Mouse (Mus musculus) lung, embryonic 14.5 days (tissue): ENCODE data around the gene Mocs1. TPM values are rescaled to one million over a fixed set of nuclear protein-coding genes. Genes with fewer than 3 reads are reported as not detected.

Experiments used
- ATAC-seq: fragments of 200-750 bp; cut with Nextera tagmentation; 2 replicates; pipeline ENCODE4 v1.8.0; 2017; ENCODE audit warnings: mild to moderate bottlenecking, moderate TSS enrichment, moderate library complexity; ENCODE audit not compliant: insufficient read depth
- DNase-seq: peaks from one replicate; pipeline ENCODE4 v3.0.0-alpha.2; 2015
- H3K27ac ChIP-seq: fragments of 300-500 bp; sonication (generic); 2 replicates; pipeline ENCODE4 v1.5.1; 2014; ENCODE audit warnings: low read depth, mild to moderate bottlenecking, moderate library complexity
- H3K27me3 ChIP-seq: fragments of 300-500 bp; sonication (generic); 2 replicates; pipeline ENCODE4 v1.6.1; 2014; ENCODE audit warnings: low read length, control low read depth; ENCODE audit not compliant: insufficient read depth
- H3K36me3 ChIP-seq: fragments of 300-500 bp; sonication (generic); 2 replicates; pipeline ENCODE4 v1.6.1; 2014; ENCODE audit warnings: control low read depth; ENCODE audit not compliant: insufficient read depth
- H3K4me1 ChIP-seq: fragments of 300-500 bp; sonication (generic); 2 replicates; pipeline ENCODE4 v1.6.1; 2014; ENCODE audit warnings: antibody characterized with exemption, control low read depth; ENCODE audit not compliant: insufficient read depth
- H3K4me2 ChIP-seq: fragments of 300-500 bp; sonication (generic); 2 replicates; pipeline ENCODE4 v1.6.1; 2014; ENCODE audit warnings: mild to moderate bottlenecking
- H3K4me3 ChIP-seq: fragments of 300-500 bp; sonication (generic); 2 replicates; pipeline ENCODE4 v1.5.1; 2014; ENCODE audit warnings: low read depth, low read length
- H3K9ac ChIP-seq: fragments of 300-500 bp; sonication (generic); 2 replicates; pipeline ENCODE4 v1.6.1; 2014
- H3K9me3 ChIP-seq: fragments of 300-500 bp; sonication (generic); 2 replicates; pipeline ENCODE4 v1.6.1; 2016; ENCODE audit warnings: low read depth, low read length, control low read depth
- CTCF ChIP-seq: IDR thresholded peaks from 2 replicates; pipeline ENCODE4 v1.5.1; 2016; ENCODE audit warnings: antibody characterized with exemption, low read depth
- WGBS: fragments of 180-500 bp; shearing (Covaris S2); extraction: QIAGEN DNeasy Blood & Tissue Kit; methylation state at CpG from one replicate; pipeline ENCODE4 v1.1.7; 2014; 5-methylcytosine and 5-hydroxymethylcytosine counted together
- polyA plus RNA-seq: library from polyadenylated mRNA; unstranded; fragments of >200 nt; fragmentation: Nextera tagmentation; extraction: Ambion mirVana; gene quantifications from 2 replicates; pipeline ENCODE4 v1.2.1, GENCODE M21; 2014

The Mocs1 gene
- polyA plus RNA-seq, 1 experiment from 2014 or later = 8.0 TPM

- no peak for ATAC-seq
- Histone ChIP-seq H3K9ac (no peak overlapping the region), H3K4me1 (no peaks in the 10 kb centered on the region), H3K36me3 (peaks cover 76% of the 10 kb centered on the region), H3K27me3 (no peaks in the 10 kb centered on the region), H3K9me3 (no peaks in the 10 kb centered on the region), H3K4me2 (no peak overlapping the region), H3K27ac (no peak overlapping the region), H3K4me3 (no peak overlapping the region)
- 76% methylated on average over 4 of the region's 4 CpGs for WGBS
- no peak for DNase-seq
- no peak for TF ChIP-seq CTCF
Observed at GRCm38 (mm10) chr17:49456334-49456733, 28.2 kb downstream of the Mocs1 start.

DNA sequence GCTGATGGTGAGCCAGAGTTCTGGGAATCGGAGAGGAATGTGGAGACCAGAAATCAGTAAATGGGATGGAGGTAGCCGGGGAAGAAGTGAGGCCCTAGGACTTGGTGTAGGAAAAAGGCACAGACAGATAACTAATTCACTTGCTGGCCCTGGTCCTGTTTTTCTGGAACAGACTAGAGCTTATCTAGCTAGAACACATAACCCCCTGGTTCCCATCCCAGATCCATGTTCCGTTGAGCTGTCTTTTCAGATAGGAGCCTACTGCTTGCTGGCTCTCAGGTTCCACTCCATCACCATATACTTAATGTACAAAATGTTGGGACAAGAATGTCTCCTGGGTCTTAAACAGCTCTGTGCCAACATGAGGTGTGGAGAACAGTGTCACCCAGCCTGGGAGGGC lies 29.7 kb downstream of the Mocs1 start:
- Histone ChIP-seq H3K9ac (no peak overlapping the region), H3K4me3 (no peak overlapping the region), H3K4me1 (no peaks in the 10 kb centered on the region), H3K9me3 (no peaks in the 10 kb centered on the region), H3K27me3 (no peaks in the 10 kb centered on the region), H3K27ac (no peak overlapping the region), H3K36me3 (peaks cover 71% of the 10 kb centered on the region), H3K4me2 (no peak overlapping the region)
- ATAC-seq (no peak), DNase-seq (no peak)
- 81% methylated on average over 3 of the region's 3 CpGs for WGBS
- TF ChIP-seq CTCF = no peak

DNA sequence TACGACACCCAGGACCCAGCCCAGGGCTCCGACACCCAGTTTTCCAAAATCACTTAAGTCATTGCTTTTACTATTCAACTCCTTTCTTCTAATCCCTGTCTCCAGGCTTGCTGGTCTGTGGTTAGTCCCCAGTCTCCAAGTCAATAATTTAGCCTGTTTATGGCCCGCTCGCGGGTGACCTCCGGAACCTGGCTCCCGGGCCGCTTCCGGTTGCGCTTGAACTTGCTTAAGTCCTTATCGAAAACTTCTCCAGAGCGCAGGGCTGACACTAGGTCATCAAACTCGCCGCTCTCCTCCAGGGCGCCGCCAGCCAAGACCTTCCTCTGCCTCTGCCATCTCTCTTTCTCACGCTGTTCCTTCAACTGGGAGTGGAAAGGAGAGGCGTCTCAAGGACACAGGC lies 30.2 kb downstream of the Mocs1 start:
- H3K9me3 ChIP-seq = no peaks in the 10 kb centered on the region
- 91% methylated on average over 18 of the region's 18 CpGs for WGBS
- H3K4me3 ChIP-seq = no peak overlapping the region
- no peak overlapping the region for H3K4me2 ChIP-seq
- H3K36me3 ChIP-seq = peaks cover 73% of the 10 kb centered on the region
- no peaks in the 10 kb centered on the region for H3K4me1 ChIP-seq
- no peak for DNase-seq
- ATAC-seq = no peak
- no peak overlapping the region for H3K27ac ChIP-seq
- TF ChIP-seq CTCF = no peak
- H3K27me3 ChIP-seq = no peaks in the 10 kb centered on the region
- no peak overlapping the region for H3K9ac ChIP-seq

DNA sequence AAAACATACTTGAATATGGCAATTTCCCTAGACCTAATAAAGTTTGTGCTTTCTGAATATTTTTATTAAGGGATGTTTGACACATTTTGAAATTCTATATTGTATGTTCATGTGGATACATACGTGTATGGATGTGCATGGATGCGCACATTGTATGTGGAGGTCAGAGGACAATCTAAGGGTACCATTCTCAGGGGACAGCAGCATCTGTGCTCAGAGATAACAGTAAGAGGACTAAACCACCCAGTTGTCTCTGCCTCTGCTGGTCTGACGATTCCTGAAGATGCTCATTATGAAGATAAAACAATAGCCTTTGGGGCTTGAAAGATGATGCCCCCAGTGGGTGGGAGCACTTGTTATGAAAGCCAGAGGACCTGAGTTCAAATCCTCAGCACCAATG lies 36.7 kb downstream of the Mocs1 start:
- H3K36me3 ChIP-seq = peaks cover 55% of the 10 kb centered on the region
- WGBS = 87% methylated on average over 3 of the region's 3 CpGs
- TF ChIP-seq CTCF = no peak
- DNase-seq (no peak), ATAC-seq (no peak)
- H3K27ac ChIP-seq = no peak overlapping the region
- H3K9ac ChIP-seq = no peak overlapping the region
- no peaks in the 10 kb centered on the region for H3K9me3 ChIP-seq
- H3K4me2 ChIP-seq = no peak overlapping the region
- no peak overlapping the region for H3K4me3 ChIP-seq
- H3K4me1 ChIP-seq = no peaks in the 10 kb centered on the region
- H3K27me3 ChIP-seq = no peaks in the 10 kb centered on the region

DNA sequence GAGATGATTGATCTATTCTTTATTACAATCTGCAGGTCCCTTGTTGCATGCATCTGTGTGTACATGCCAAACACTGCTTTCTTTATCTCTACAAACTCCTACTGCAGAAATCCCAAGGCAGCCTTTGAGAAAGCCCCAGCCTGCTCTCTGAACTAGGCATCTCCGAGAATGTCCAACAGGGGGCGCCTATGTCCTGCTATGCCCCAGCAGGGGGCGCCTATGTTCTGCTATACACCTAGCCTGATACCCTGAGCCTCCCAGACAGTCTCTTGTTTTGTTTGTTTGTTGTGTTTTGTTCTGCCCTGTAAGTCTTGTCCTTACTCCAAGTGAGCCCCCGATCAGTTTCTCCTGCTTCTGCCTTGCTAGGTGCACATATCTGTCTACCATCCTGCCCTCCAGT lies 40.1 kb downstream of the Mocs1 start:
- ATAC-seq (peak; percentile 44; the same call in 1 of the 2 replicates), DNase-seq (peak; percentile 88)
- WGBS = 27% methylated on average over 4 of the region's 4 CpGs
- Histone ChIP-seq H3K4me1 (no peaks in the 10 kb centered on the region), H3K4me3 (no peak overlapping the region), H3K27ac (no peak overlapping the region), H3K4me2 (no peak overlapping the region), H3K36me3 (peaks cover 46% of the 10 kb centered on the region), H3K27me3 (no peaks in the 10 kb centered on the region), H3K9me3 (no peaks in the 10 kb centered on the region), H3K9ac (no peak overlapping the region)
- peak; percentile 97 for TF ChIP-seq CTCF

GRCm38 (mm10) chr17:49472626-49473025 lies 44.5 kb downstream of the Mocs1 start:
- Histone ChIP-seq H3K27me3 (no peaks in the 10 kb centered on the region), H3K27ac (no peak overlapping the region), H3K4me2 (no peak overlapping the region), H3K9me3 (no peaks in the 10 kb centered on the region), H3K4me1 (no peaks in the 10 kb centered on the region), H3K36me3 (peaks cover 41% of the 10 kb centered on the region), H3K9ac (no peak overlapping the region), H3K4me3 (no peak overlapping the region)
- DNase-seq = no peak
- TF ChIP-seq CTCF = no peak
- ATAC-seq = no peak
- 62% methylated on average over 8 of the region's 8 CpGs for WGBS

DNA sequence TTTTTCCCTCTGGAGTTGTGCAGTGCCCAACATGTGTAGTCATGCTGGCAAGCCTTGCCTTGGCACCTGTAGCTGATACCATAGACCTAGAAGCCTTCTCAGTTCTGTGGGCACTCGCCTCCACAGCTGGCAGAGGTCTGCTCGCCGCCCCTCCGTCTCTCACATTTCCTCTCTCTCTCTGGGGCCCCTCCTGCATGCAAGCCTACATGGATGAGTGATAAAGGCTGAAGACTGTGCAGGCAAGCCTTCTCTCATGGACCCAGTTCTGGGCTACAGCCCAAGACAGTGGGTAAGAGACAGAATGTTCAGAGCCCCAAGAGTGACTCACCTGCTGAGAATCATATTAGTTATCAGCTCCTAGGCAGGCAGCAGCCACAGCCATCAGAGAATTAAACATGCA lies 45.9 kb downstream of the Mocs1 start:
- no peak for DNase-seq
- H3K4me1 ChIP-seq = no peaks in the 10 kb centered on the region
- WGBS = 91% methylated on average over 4 of the region's 4 CpGs

DNA sequence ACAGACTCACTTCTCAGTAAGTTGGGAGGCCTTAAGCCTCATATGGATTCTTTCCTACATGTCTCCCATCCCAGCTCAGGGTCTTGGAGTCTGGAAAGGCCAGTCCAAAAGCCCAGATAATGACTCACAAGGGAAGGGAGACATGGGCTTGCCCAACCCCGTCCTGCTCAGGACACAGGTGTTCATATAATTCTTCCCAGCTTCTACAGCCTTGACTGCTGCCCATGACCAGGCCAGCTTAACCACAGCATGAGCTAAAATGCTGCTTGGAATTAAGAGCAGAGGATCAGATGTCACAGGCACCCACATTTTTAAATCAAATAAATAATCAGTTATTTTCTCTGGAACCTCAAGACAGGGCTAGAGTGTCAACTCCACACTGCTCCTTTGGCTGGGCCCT lies 47.0 kb downstream of the Mocs1 start:
- no peaks in the 10 kb centered on the region for H3K9me3 ChIP-seq
- H3K4me1 ChIP-seq = no peaks in the 10 kb centered on the region
- peaks cover 48% of the 10 kb centered on the region for H3K36me3 ChIP-seq
- no peak overlapping the region for H3K27ac ChIP-seq
- no peaks in the 10 kb centered on the region for H3K27me3 ChIP-seq
- WGBS = 88% methylated on average over 1 of the region's 1 CpGs
- no peak for DNase-seq
- TF ChIP-seq CTCF = no peak
- no peak overlapping the region for H3K9ac ChIP-seq
- no peak for ATAC-seq
- H3K4me3 ChIP-seq = no peak overlapping the region
- no peak overlapping the region for H3K4me2 ChIP-seq

More for the DNA sequence above, 45.9 kb downstream of the Mocs1 start:
- Histone ChIP-seq H3K27me3 (no peaks in the 10 kb centered on the region), H3K27ac (no peak overlapping the region), H3K4me2 (no peak overlapping the region), H3K9me3 (no peaks in the 10 kb centered on the region), H3K36me3 (peaks cover 41% of the 10 kb centered on the region), H3K9ac (no peak overlapping the region), H3K4me3 (no peak overlapping the region)
- no peak for TF ChIP-seq CTCF
- no peak for ATAC-seq
